10 mouse cellular contexts compared by ENCODE assay signal in genomic region chr1:173339543-173339942, GRCm38 (mm10). TPM values are rescaled to one million over a fixed set of nuclear protein-coding genes. Genes with fewer than 3 reads are reported as not detected.
DNase-seq lines count a peak whose midpoint lies in the region; ATAC-seq and TF ChIP-seq lines count a peak whose summit lies in the region.
"Had no signal": no experiment of that assay in that cellular context is flagged by ENCODE, and none has a peak within 500 bp of the region (broad histone marks: within the 10 kb centered on the region; RNA-seq: fewer than 3 reads in every experiment).

No protein-coding gene starts in this region.

- TF ChIP-seq CTCF in thymus, adult 2 months (IDR thresholded peaks at IDR 0.05; ENCODE audit: borderline replicate concordance, control insufficient read depth, extremely low read depth, insufficient read depth, low read length, poor library complexity) = no peak
- peak; percentile 88; the same call in 1 of the 2 replicates for TF ChIP-seq CTCF in brain, embryonic 14.5 days (IDR thresholded peaks at IDR 0.05; ENCODE audit: borderline replicate concordance, extremely low read depth, insufficient read depth, insufficient read length)
- peak; percentile 94 for TF ChIP-seq CTCF in stomach, postnatal 0 days (IDR thresholded peaks at IDR 0.05; ENCODE audit: low read depth)

- H3K4me3 ChIP-seq in thymus, adult 2 months (ENCODE audit: control insufficient read depth, insufficient read depth, low read length) = no peak overlapping the region
- H3K4me3 ChIP-seq in liver, embryonic 11.5 days (ENCODE audit: low read depth, low read length) = no peak overlapping the region
- H3K4me3 ChIP-seq in stomach, postnatal 0 days (ENCODE audit: low read depth, low read length) = no peak overlapping the region
- H3K4me3 ChIP-seq: embryonic facial prominence, embryonic 12.5 days; limb, embryonic 12.5 days had no signal

- no peak for TF ChIP-seq POLR2A in thymus, adult 2 months (IDR thresholded peaks at IDR 0.05; ENCODE audit: control insufficient read depth, extremely low read depth, insufficient read depth, low read length, poor library complexity)
- no peak for TF ChIP-seq POLR2A in brain, embryonic 14.5 days (IDR thresholded peaks at IDR 0.05; ENCODE audit: borderline replicate concordance, extremely low read depth, insufficient read depth, insufficient read length, poor library complexity, severe bottlenecking)

- H3K27ac ChIP-seq in thymus, adult 2 months (ENCODE audit: control insufficient read depth, insufficient read depth, low read length) = no peak overlapping the region
- H3K27ac ChIP-seq in liver, embryonic 11.5 days (ENCODE audit: low read depth, low read length) = no peak overlapping the region
- H3K27ac ChIP-seq in stomach, postnatal 0 days (replicated peaks) = no peak overlapping the region
- H3K27ac ChIP-seq: embryonic facial prominence, embryonic 12.5 days; limb, embryonic 12.5 days had no signal

- H3K9ac ChIP-seq in liver, embryonic 11.5 days (ENCODE audit: low read depth, low read length) = no peak overlapping the region
- H3K9ac ChIP-seq in stomach, postnatal 0 days (ENCODE audit: low read length) = no peak overlapping the region
- H3K9ac ChIP-seq: embryonic facial prominence, embryonic 12.5 days; limb, embryonic 12.5 days had no signal

- H3K36me3 ChIP-seq in thymus, adult 2 months (ENCODE audit: control insufficient read depth, insufficient read depth, low read length) = no peaks in the 10 kb centered on the region
- H3K36me3 ChIP-seq in liver, embryonic 11.5 days (ENCODE audit: control insufficient read depth, insufficient read depth, low read length) = no peaks in the 10 kb centered on the region
- no peaks in the 10 kb centered on the region for H3K36me3 ChIP-seq in stomach, postnatal 0 days (ENCODE audit: control insufficient read depth, insufficient read depth, low read length)
- H3K36me3 ChIP-seq: embryonic facial prominence, embryonic 12.5 days; limb, embryonic 12.5 days had no signal

- WGBS in thymus, adult 2 months = 23% methylated on average over 2 of the region's 2 CpGs
- whole genome bisulfite sequencing in liver, embryonic 11.5 days = 2% methylated on average over 2 of the region's 2 CpGs
- WGBS in stomach, postnatal 0 days = 2% methylated on average over 2 of the region's 2 CpGs

- peak; percentile 22 for DNase-seq in thymus, adult 2 months
- no peak for DNase-seq in thymus, adult 18-20 months
- DNase-seq in brain, embryonic 14.5 days (ENCODE audit: low read depth) = peak; percentile 86
- DNase-seq in fibroblast of lung, adult 2 months (ENCODE audit: low read depth) = peak; percentile 3
- no peak for DNase-seq in liver, embryonic 11.5 days (ENCODE audit: low spot score)
- DNase-seq in monocyte, adult 2 months (ENCODE audit: low read depth in 1 of 2, low spot score in 2 of 2) = peak; percentile 6 to 13
- peak; percentile 61 for DNase-seq in stomach, postnatal 0 days (ENCODE audit: low spot score)

- TF ChIP-seq EP300 in stomach, postnatal 0 days (optimal IDR thresholded peaks at IDR 0.05) = no peak

- no peaks in the 10 kb centered on the region for H3K27me3 ChIP-seq in thymus, adult 2 months (ENCODE audit: control insufficient read depth, insufficient read depth, low read length)
- H3K27me3 ChIP-seq in liver, embryonic 11.5 days (replicated peaks; ENCODE audit: control insufficient read depth, insufficient read depth, low read length) = no peaks in the 10 kb centered on the region
- no peaks in the 10 kb centered on the region for H3K27me3 ChIP-seq in stomach, postnatal 0 days (ENCODE audit: control insufficient read depth, insufficient read depth, low read length)
- H3K27me3 ChIP-seq: embryonic facial prominence, embryonic 12.5 days; limb, embryonic 12.5 days had no signal

- no peaks in the 10 kb centered on the region for H3K4me1 ChIP-seq in thymus, adult 2 months (replicated peaks; ENCODE audit: control insufficient read depth, insufficient read depth, low read length)
- peaks cover 18% of the 10 kb centered on the region for H3K4me1 ChIP-seq in liver, embryonic 11.5 days (replicated peaks; ENCODE audit: control insufficient read depth, insufficient read depth, low read length)
- H3K4me1 ChIP-seq in stomach, postnatal 0 days (replicated peaks; ENCODE audit: control insufficient read depth, insufficient read depth) = no peaks in the 10 kb centered on the region
- H3K4me1 ChIP-seq: embryonic facial prominence, embryonic 12.5 days; limb, embryonic 12.5 days had no signal

- ATAC-seq in inflammation-experienced regulatory T-cells, adult 6 months = peak; percentile 67
- ATAC-seq in liver, embryonic 11.5 days (replicated peaks; ENCODE audit: low FRiP score) = peak; percentile 42; the same call in 1 of the 2 replicates
- peak; percentile 35; the same call in 1 of the 2 replicates for ATAC-seq in stomach, postnatal 0 days (ENCODE audit: low FRiP score, low TSS enrichment)

- no peaks in the 10 kb centered on the region for H3K9me3 ChIP-seq in liver, embryonic 11.5 days (ENCODE audit: control insufficient read depth, low read length)
- no peaks in the 10 kb centered on the region for H3K9me3 ChIP-seq in stomach, postnatal 0 days (ENCODE audit: control insufficient read depth, low read length)
- H3K9me3 ChIP-seq: embryonic facial prominence, embryonic 12.5 days; limb, embryonic 12.5 days had no signal

- no peak overlapping the region for H3K4me2 ChIP-seq in liver, embryonic 11.5 days
- no peak overlapping the region for H3K4me2 ChIP-seq in stomach, postnatal 0 days (replicated peaks; ENCODE audit: low read depth)
- H3K4me2 ChIP-seq: embryonic facial prominence, embryonic 12.5 days; limb, embryonic 12.5 days had no signal

RNA-seq across cellular contexts. Expression of gene Ackr1, which starts 6.0 kb away (rescaled TPM):
- polyA plus RNA-seq in thymus, adult 2 months (2012; rRNA removed) = 6.6 and 8.7 TPM in 2 replicates
- 87.4 and 106 TPM in 2 replicates for polyA plus RNA-seq in brain, embryonic 14.5 days (2012; rRNA removed)
- polyA plus RNA-seq in inflammation-experienced regulatory T-cells, adult 6 months (2017; shearing (Covaris generic)) = not detected
- polyA plus RNA-seq in liver, embryonic 11.5 days (2014; fragmentation: Nextera tagmentation; extraction: Ambion mirVana) = 15.0 and 16.5 TPM in 2 replicates
- 0.71 and 0.85 TPM in 2 replicates for polyA plus RNA-seq in stomach, postnatal 0 days (2015; fragmentation: Nextera tagmentation; extraction: Ambion mirVana)

RNA-seq across cellular contexts. Expression of gene Aim2, which starts 11.1 kb away (rescaled TPM):
- 6.5 and 7.4 TPM in 2 replicates for polyA plus RNA-seq in thymus, adult 2 months (2012; rRNA removed)
- 3.2 and 5.3 TPM in 2 replicates for polyA plus RNA-seq in brain, embryonic 14.5 days (2012; rRNA removed)
- polyA plus RNA-seq in inflammation-experienced regulatory T-cells, adult 6 months (2017; shearing (Covaris generic)) = 10 to 100 TPM; 49.6 to 69.8 (median 61.1) TPM
- polyA plus RNA-seq in liver, embryonic 11.5 days (2014; fragmentation: Nextera tagmentation; extraction: Ambion mirVana) = 1.1 and 3.2 TPM in 2 replicates
- polyA plus RNA-seq in stomach, postnatal 0 days (2015; fragmentation: Nextera tagmentation; extraction: Ambion mirVana) = 3.9 and 4.7 TPM in 2 replicates

RNA-seq across cellular contexts. Expression of gene Cadm3, which starts 28.0 kb away (rescaled TPM):
- polyA plus RNA-seq in thymus, adult 2 months (2012; rRNA removed) = 5.9 and 6.8 TPM in 2 replicates
- polyA plus RNA-seq in brain, embryonic 14.5 days (2012; rRNA removed) = 282 and 393 TPM in 2 replicates
- under 1 TPM in 1 of 3 experiments, not detected in 2; 0.11 TPM for polyA plus RNA-seq in inflammation-experienced regulatory T-cells, adult 6 months (2017; shearing (Covaris generic))
- polyA plus RNA-seq in liver, embryonic 11.5 days (2014; fragmentation: Nextera tagmentation; extraction: Ambion mirVana) = 1.1 and 1.5 TPM in 2 replicates
- 0.99 and 1.4 TPM in 2 replicates for polyA plus RNA-seq in stomach, postnatal 0 days (2015; fragmentation: Nextera tagmentation; extraction: Ambion mirVana)

Comparison
In these comparisons a context has a peak if more than half of its experiments do, and no peak if none do; other contexts are left out.
1. DNase-seq: peak in thymus, adult 2 months (single experiment), brain, embryonic 14.5 days (single experiment), fibroblast of lung, adult 2 months (single experiment), monocyte, adult 2 months (2 of 2) and stomach, postnatal 0 days (single experiment); none in thymus, adult 18-20 months (0 of 2) and liver, embryonic 11.5 days (single experiment).
2. RNA of gene Cadm3, which starts 28.0 kb away (polyA plus RNA-seq): 282 to 393 TPM in brain, embryonic 14.5 days; 5.9 to 6.8 TPM in thymus, adult 2 months, 1.1 to 1.5 TPM in liver, embryonic 11.5 days, 0.99 to 1.4 TPM in stomach, postnatal 0 days and 0.11 TPM in inflammation-experienced regulatory T-cells, adult 6 months; every median in the first group is over 10 times any median in the second.
3. Peak in every context shown above with its lines, with median percentiles within 50 percentile points of each other: ATAC-seq.